Mouse (Mus musculus) heart, postnatal 0 days (tissue): ENCODE measurements around the gene Pptc7.

Experiments used
- CTCF ChIP-seq: IDR thresholded peaks from 2 replicates; pipeline ENCODE4 v1.5.1; 2016; ENCODE audit warnings: antibody characterized with exemption, control low read depth, low read depth
- EP300 ChIP-seq: IDR thresholded peaks from 2 replicates; pipeline ENCODE4 v1.6.1; 2016; ENCODE audit warnings: antibody characterized with exemption, low read depth

- no peak for TF ChIP-seq CTCF
- TF ChIP-seq EP300: no peak
Observed at GRCm38 (mm10) chr5:122274785-122275184, 9.4 kb upstream of the Pptc7 start.
